Mouse (Mus musculus): Measurements from ENCODE around the gene Adipoq. TPM values are rescaled to one million over a fixed set of nuclear protein-coding genes. Genes with fewer than 3 reads are reported as not detected.

The Adipoq gene
- polyA plus RNA-seq, 1 experiment: not detected

DNA sequence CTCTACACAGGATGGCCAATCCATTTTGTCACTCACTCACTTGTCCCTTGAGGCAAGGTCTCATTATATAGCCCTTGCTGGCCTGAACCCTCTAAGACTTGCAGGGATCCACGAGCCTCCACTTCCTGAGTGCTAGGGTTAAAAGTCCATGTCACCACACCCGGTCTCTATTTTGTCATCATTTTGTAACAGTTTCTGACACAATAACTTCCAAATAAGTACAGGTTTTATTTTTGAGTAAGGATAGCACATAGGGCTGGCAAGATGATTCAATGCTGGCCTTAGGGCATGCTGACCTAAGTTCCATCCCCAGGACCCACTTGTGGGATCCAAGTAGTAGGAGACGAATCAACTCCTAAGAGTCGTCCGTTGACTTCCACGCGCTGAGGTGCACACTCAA is 40.2 kb upstream of the Adipoq start:
- TF ChIP-seq POLR2A (IDR thresholded peaks at IDR 0.05; ENCODE audit: borderline replicate concordance, low read depth, low read length) (no peak), CTCF (IDR thresholded peaks at IDR 0.05; ENCODE audit: low read depth, low read length) (no peak)
- Histone ChIP-seq H3K4me1 (ENCODE audit: control insufficient read depth, insufficient read depth, low read length) (peaks cover 13% of the 10 kb centered on the region), H3K27ac (ENCODE audit: insufficient read depth, low read depth, low read length) (no peak overlapping the region), H3K4me3 (ENCODE audit: insufficient read depth, low read length) (no peak overlapping the region)

DNA sequence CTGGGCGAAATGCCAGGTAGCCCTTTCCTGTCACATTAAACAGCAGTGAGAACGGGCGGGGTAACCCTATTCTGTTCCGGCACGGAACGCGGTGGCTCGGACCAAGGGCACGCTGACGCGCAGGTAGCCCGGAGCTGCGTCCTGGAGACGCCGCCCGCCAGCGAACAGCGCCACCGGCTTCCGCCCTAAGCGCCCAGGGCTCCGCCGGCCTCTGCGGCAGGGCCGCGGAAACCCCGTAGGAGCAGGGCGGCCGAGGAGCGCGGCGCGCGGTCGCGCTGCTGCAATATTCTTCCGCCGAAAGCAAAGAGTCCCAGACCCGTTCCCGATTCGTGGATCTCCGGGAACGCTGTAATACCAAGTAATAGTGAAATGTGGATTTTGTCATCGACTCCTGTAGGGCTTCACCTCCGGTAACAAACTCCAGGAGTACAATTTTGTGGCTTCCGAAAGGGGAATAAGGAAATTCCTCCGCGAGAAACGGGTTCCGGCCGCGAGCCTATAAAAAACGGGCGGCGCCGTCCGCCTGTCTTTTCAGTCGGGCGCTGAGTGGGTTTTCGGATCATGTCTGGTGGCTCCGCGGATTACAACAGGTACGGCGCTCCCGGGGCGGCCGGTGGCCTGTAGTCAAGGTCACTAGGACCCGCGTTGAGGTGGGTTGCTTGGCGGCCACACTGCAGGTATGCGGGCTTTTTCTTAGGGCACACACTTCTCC is 38.9 kb upstream of the Adipoq start, which contains the start of gene Eif4a2:
Gene Eif4a2, plus strand, starts transcription at position 214 of the 712 bp plus-strand sequence.
- Histone ChIP-seq H3K4me1 (ENCODE audit: control insufficient read depth, insufficient read depth, low read length) (peaks cover 13% of the 10 kb centered on the region), H3K27ac (ENCODE audit: insufficient read depth, low read depth, low read length) (peak within 1 kb of the TSS; percentile 94), H3K4me3 (ENCODE audit: insufficient read depth, low read length) (peak within 1 kb of the TSS; percentile 99)
- TF ChIP-seq CTCF (IDR thresholded peaks at IDR 0.05; ENCODE audit: low read depth, low read length): no peak
- peak; percentile 93 for TF ChIP-seq POLR2A (IDR thresholded peaks at IDR 0.05; ENCODE audit: borderline replicate concordance, low read depth, low read length)

DNA sequence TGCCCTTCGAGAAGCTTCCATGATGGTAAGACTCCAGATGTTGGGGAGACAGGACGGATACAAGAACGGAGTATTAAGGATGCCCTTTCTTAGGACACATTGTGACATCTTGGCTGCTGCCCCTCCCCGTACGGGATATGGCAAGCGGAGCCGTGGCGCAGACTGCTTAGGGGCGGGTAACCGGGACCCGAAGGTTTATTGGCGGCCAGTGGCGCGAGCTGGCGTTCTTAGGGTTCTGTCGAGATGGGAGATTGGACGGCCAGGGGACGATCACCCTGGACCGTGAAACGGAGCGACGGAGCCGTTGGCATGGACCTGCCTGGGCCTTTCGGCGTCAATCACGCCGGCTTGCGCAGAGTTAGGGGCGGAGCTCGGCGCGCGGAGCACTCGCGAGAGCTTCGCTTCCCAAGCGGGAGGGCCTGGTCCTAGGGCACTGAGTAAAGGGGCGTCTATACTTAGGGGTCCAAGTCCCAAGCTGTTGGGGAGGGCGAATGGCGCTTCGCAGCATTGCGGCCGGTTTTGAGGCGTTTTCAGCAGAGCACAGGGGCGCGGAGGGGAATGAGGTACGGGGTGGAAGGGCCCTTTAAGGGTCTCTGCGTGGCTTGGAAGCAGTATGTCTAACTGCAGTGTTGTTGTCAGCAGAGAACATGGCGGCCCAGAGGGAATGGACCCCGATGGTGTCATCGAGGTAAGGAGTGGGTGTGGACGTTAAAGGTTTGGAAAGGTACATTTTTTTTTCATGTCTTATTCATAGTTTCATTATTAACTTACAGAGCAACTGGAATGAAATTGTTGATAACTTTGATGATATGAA is 38.2 kb upstream of the Adipoq start:
- Histone ChIP-seq H3K4me1 (ENCODE audit: control insufficient read depth, insufficient read depth, low read length) (peaks cover 13% of the 10 kb centered on the region), H3K27ac (ENCODE audit: insufficient read depth, low read depth, low read length) (peak overlapping the region; percentile 94), H3K4me3 (ENCODE audit: insufficient read depth, low read length) (peak overlapping the region; percentile 99)
- TF ChIP-seq CTCF (IDR thresholded peaks at IDR 0.05; ENCODE audit: low read depth, low read length): no peak
- TF ChIP-seq POLR2A (IDR thresholded peaks at IDR 0.05; ENCODE audit: borderline replicate concordance, low read depth, low read length): no peak

- H3K27ac ChIP-seq (ENCODE audit: insufficient read depth, low read depth, low read length): peak overlapping the region; percentile 94
- peaks cover 7% of the 10 kb centered on the region for H3K4me1 ChIP-seq (ENCODE audit: control insufficient read depth, insufficient read depth, low read length)
- TF ChIP-seq POLR2A (IDR thresholded peaks at IDR 0.05; ENCODE audit: borderline replicate concordance, low read depth, low read length) (no peak), CTCF (IDR thresholded peaks at IDR 0.05; ENCODE audit: low read depth, low read length) (no peak)
- H3K4me3 ChIP-seq (ENCODE audit: insufficient read depth, low read length): peak overlapping the region; percentile 99
These were observed 37.4 kb upstream of the Adipoq start for GRCm38 (mm10) chr16:23108943-23109342.

- Histone ChIP-seq H3K4me1 (ENCODE audit: control insufficient read depth, insufficient read depth, low read length) (peaks cover 2% of the 10 kb centered on the region), H3K27ac (ENCODE audit: insufficient read depth, low read depth, low read length) (peak overlapping the region; percentile 17; the same call in 1 of the 2 replicates), H3K4me3 (ENCODE audit: insufficient read depth, low read length) (peak overlapping the region; percentile 99)
- no peak for TF ChIP-seq CTCF (IDR thresholded peaks at IDR 0.05; ENCODE audit: low read depth, low read length)
- no peak for TF ChIP-seq POLR2A (IDR thresholded peaks at IDR 0.05; ENCODE audit: borderline replicate concordance, low read depth, low read length)
These were observed 36.7 kb upstream of the Adipoq start for GRCm38 (mm10) chr16:23109350-23110280.

- TF ChIP-seq POLR2A (IDR thresholded peaks at IDR 0.05; ENCODE audit: borderline replicate concordance, low read depth, low read length): no peak
- TF ChIP-seq CTCF (IDR thresholded peaks at IDR 0.05; ENCODE audit: low read depth, low read length): no peak
- no peak overlapping the region for H3K27ac ChIP-seq (ENCODE audit: insufficient read depth, low read depth, low read length)
- no peaks in the 10 kb centered on the region for H3K4me1 ChIP-seq (ENCODE audit: control insufficient read depth, insufficient read depth, low read length)
- no peak overlapping the region for H3K4me3 ChIP-seq (ENCODE audit: insufficient read depth, low read length)
These were observed 34.0 kb upstream of the Adipoq start for GRCm38 (mm10) chr16:23112348-23112747.

DNA sequence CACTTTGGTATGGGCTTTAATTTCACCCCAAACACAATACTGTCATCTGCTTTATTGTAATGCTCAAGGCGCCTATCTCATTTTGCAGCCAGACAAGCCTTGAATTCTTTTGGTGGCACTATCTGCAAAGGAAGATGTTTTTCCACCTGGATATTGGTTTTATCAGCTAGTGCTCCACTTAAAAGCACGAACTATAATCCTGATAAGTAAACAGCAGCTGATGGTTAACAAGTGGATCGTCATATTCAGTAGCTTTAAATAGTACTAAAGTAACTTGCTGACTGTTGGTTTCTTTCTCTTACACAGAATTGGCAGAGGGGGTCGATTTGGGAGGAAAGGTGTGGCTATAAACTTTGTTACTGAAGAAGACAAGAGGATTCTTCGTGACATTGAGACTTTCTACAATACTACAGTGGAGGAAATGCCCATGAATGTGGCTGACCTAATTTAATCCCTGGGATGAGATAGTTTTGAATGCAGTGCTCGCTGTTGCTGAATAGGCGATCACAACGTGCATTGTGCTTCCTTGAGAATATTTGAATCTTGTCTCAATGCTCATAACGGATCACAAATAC is 33.4 kb upstream of the Adipoq start:
- TF ChIP-seq POLR2A (IDR thresholded peaks at IDR 0.05; ENCODE audit: borderline replicate concordance, low read depth, low read length) (no peak), CTCF (IDR thresholded peaks at IDR 0.05; ENCODE audit: low read depth, low read length) (no peak)
- Histone ChIP-seq H3K27ac (ENCODE audit: insufficient read depth, low read depth, low read length) (no peak overlapping the region), H3K4me3 (ENCODE audit: insufficient read depth, low read length) (no peak overlapping the region), H3K4me1 (ENCODE audit: control insufficient read depth, insufficient read depth, low read length) (no peaks in the 10 kb centered on the region)

GRCm38 (mm10) chr16:23113903-23114302 is 32.4 kb upstream of the Adipoq start:
- H3K27ac ChIP-seq (ENCODE audit: insufficient read depth, low read depth, low read length): no peak overlapping the region
- TF ChIP-seq POLR2A (IDR thresholded peaks at IDR 0.05; ENCODE audit: borderline replicate concordance, low read depth, low read length) (no peak), CTCF (IDR thresholded peaks at IDR 0.05; ENCODE audit: low read depth, low read length) (no peak)
- no peaks in the 10 kb centered on the region for H3K4me1 ChIP-seq (ENCODE audit: control insufficient read depth, insufficient read depth, low read length)
- H3K4me3 ChIP-seq (ENCODE audit: insufficient read depth, low read length): no peak overlapping the region
